Mouse (Mus musculus) midbrain, embryonic 12.5 days (tissue): ENCODE measurements around the gene Smap1. TPM values are rescaled to one million over a fixed set of nuclear protein-coding genes. Genes with fewer than 3 reads are reported as not detected.

Experiments used
- ATAC-seq: fragments of 200-750 bp; cut with Nextera tagmentation; 2 replicates; pipeline ENCODE4 v1.8.0; 2017; ENCODE audit warnings: low read depth, moderate TSS enrichment, moderate library complexity; ENCODE audit not compliant: low FRiP score
- H3K27ac ChIP-seq: fragments of 300-500 bp; sonication (generic); replicated peaks from 2 replicates; pipeline ENCODE4 v1.5.1; 2016; ENCODE audit warnings: mild to moderate bottlenecking
- H3K27me3 ChIP-seq: fragments of 300-500 bp; sonication (generic); 2 replicates; pipeline ENCODE4 v1.6.1; 2016; ENCODE audit warnings: mild to moderate bottlenecking
- H3K36me3 ChIP-seq: fragments of 300-500 bp; sonication (generic); 2 replicates; pipeline ENCODE4 v1.6.1; 2016
- H3K4me1 ChIP-seq: fragments of 300-500 bp; sonication (generic); 2 replicates; pipeline ENCODE4 v1.6.1; 2016
- H3K4me2 ChIP-seq: fragments of 300-500 bp; sonication (generic); replicated peaks from 2 replicates; pipeline ENCODE4 v1.6.1; 2016; ENCODE audit warnings: mild to moderate bottlenecking, moderate library complexity
- H3K4me3 ChIP-seq: fragments of 300-500 bp; sonication (generic); 2 replicates; pipeline ENCODE4 v1.5.1; 2016; ENCODE audit warnings: mild to moderate bottlenecking
- H3K9ac ChIP-seq: fragments of 300-500 bp; sonication (generic); replicated peaks from 2 replicates; pipeline ENCODE4 v1.6.1; 2016; ENCODE audit warnings: mild to moderate bottlenecking, moderate library complexity
- H3K9me3 ChIP-seq: fragments of 300-500 bp; sonication (generic); 2 replicates; pipeline ENCODE4 v1.6.1; 2016; ENCODE audit warnings: mild to moderate bottlenecking
- WGBS: fragments of 180-500 bp; shearing (Covaris S2); methylation state at CpG from one replicate; pipeline ENCODE4 v1.1.7; 2016; 5-methylcytosine and 5-hydroxymethylcytosine counted together
- polyA plus RNA-seq: library from polyadenylated mRNA; unstranded; fragments of >200 nt; fragmentation: Nextera tagmentation; extraction: Ambion mirVana; gene quantifications from 2 replicates; pipeline ENCODE4 v1.2.1, GENCODE M21; 2016

Smap1 gene
- polyA plus RNA-seq, 1 experiment from 2014 or later, result 63.7 TPM

GRCm38 (mm10) chr1:23798306-23798705, 123.8 kb downstream of the Smap1 start:
- no peak for ATAC-seq
- WGBS, result 88% methylated on average over 9 of the region's 9 CpGs
- H3K9me3 ChIP-seq, result no peaks in the 10 kb centered on the region
- H3K27ac ChIP-seq, result no peak overlapping the region
- H3K27me3 ChIP-seq, result no peaks in the 10 kb centered on the region
- no peak overlapping the region for H3K4me3 ChIP-seq
- H3K4me2 ChIP-seq, result no peak overlapping the region
- no peaks in the 10 kb centered on the region for H3K4me1 ChIP-seq
- no peaks in the 10 kb centered on the region for H3K36me3 ChIP-seq
- no peak overlapping the region for H3K9ac ChIP-seq

Other genes starting within 250 kb of the Smap1 start
- 1.9 and 2.1 TPM in 2 replicates for gene B3gat2, start 160.6 kb downstream of the Smap1 start, polyA plus RNA-seq
- gene Sdhaf4, start 83.3 kb upstream of the Smap1 start, polyA plus RNA-seq, result 88.9 and 91.6 TPM in 2 replicates
- gene Fam135a, start 178.0 kb upstream of the Smap1 start, polyA plus RNA-seq, result 49.4 and 51.1 TPM in 2 replicates